Mouse (Mus musculus): ENCODE measurements at regions not wholly inside any gene's neighbourhood (a gene's known extent, or its start where the extent isn't known, plus 50 kb on each side); places are given as distances from the start of the nearest gene placed in this dataset.

DNA sequence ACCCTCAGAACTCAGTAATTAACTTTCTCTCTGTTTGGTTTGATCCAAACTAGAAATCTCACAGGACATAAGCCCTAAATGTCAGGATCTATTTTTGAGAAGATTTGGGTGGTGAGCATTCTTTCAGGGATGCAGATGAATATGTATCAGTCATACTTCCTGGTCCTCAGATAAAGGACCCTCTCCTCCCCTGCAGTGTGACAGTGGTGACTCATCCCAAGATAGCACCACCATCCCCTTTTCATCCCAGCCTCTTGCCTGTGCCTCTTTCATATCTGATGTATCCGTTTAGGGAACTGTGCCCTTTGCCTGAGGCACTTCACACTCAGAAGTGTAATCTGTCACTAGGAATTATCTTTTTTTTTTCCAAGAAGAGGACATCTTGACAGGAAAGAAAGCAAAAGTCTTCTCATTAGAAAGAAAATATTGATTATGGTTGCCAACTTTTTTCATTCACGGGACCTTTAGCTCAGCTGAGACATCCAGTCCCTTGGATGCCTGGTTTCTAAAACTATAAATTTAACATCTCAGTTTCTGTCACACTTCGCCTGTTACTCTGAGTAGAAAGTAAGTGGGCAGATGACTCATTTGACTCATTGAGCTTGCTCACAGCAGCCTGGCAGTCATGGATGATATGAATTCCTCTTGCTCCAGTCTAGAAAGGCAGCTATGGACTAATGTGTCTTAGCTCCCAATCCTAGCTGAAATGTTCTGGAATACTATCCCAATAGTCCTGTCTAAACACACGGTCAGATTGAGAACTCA, 284.1 kb upstream of the Mctp2 start:
- DNase-seq (ENCODE audit: low spot score) = no peak

- DNase-seq (ENCODE audit: low spot score) = peak; percentile 10
Measured at GRCm38 (mm10) chr7:72592110-72592509, 285.7 kb upstream of the Mctp2 start.

DNA sequence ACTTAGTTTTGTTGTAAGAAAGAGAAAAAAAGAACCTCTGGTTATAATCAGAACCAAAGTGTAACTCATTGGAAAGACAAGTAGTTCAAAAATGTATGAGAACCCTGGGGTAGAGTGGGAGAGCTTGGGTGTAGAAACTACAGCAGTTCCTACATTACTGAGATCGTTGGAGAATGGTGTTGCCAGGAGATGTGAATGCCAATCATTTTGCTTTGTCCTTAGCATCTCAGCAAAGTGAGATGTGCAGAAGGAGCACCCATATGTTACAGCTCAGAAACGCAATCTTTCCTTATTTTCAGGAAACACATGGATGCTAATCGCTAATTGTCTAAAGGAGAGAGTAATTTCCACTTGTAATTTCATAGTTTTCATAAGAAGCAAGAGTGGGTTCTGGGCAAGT, 286.2 kb upstream of the Mctp2 start:
- DNase-seq (ENCODE audit: low spot score) = peak; percentile 15

DNA sequence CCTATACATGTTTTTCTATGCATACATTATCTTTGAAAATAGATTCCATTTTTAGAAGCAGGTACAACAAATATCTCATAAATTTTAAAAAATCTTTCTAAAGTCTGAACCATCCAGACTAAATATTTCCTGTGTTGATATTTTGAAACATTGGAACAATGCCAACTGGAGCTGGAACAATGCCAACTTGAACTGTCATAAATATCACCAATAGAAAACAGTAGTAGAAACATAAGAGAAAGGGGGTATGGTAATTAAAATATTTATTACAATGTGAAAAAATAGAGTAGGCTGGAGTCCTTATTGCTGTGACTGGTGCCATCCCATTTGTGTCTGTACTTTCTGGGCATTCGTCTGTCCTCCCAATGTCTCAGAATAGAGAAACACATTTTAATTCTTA, 286.9 kb upstream of the Mctp2 start:
- DNase-seq (ENCODE audit: low spot score) = peak; percentile 15

GRCm38 (mm10) chr7:72594741-72595140, 288.3 kb upstream of the Mctp2 start:
- DNase-seq (ENCODE audit: low spot score) = no peak

GRCm38 (mm10) chr7:72596985-72597384, 290.6 kb upstream of the Mctp2 start:
- no peak for DNase-seq (ENCODE audit: low spot score)

DNA sequence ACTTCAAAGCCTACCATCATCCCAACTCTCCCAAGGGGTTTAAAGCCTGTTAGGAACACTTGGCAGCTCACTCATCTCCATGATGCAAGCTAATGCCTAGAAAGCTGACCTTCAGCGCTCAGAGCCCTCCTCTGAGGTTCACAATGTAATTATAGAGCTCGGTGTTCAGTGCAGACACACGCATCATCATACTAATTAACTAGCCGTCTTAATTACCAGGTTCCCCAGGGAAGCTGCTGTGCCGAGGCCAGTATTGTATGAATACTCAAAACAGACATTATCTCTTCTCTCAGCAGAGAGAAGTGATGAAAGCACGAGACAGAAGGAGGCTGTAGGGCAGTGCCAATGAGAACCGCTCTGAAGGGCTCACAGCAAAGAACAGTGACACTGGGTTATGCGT, 295.5 kb upstream of the Mctp2 start:
- no peak for DNase-seq (ENCODE audit: low spot score)

DNA sequence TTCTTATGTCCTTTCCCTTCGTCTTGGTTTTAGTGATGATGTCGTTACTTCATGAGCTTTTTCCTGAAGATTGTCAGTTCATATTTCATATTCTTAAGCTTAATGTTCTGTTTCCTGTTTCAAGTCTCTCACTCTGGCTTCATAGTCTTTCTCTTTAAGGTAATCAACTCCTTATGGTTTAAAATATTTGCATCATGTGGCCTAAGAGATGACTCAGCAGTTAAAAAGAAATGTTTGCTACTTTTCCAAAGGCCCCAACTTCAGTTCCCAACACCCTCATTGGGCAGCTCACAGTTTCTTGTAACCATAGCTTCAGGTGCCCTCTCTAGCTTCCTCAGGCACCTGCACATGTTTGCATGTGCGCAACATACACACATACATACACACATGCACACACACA, 303.4 kb upstream of the Mctp2 start:
- no peak for DNase-seq (ENCODE audit: low spot score)

DNA sequence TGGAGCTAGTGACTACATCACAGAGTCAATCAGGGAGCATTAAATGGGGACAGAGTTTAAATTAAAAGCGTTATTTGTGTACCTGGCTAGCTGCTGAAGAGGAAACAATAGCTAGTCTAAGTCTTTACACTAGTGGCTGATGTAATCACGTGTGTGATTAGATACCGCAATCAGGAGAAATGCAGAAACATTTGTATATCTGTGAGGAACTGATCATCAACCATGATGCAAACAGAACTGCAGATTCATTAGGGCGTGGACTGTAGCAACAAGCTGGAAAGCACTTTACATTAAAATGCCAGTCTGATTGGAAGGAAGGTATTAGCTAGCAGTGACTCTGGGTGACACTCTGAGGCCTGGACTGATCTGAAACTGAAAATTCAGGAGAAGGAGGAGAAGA, 308.8 kb upstream of the Mctp2 start:
- DNase-seq (ENCODE audit: low spot score) = no peak

DNA sequence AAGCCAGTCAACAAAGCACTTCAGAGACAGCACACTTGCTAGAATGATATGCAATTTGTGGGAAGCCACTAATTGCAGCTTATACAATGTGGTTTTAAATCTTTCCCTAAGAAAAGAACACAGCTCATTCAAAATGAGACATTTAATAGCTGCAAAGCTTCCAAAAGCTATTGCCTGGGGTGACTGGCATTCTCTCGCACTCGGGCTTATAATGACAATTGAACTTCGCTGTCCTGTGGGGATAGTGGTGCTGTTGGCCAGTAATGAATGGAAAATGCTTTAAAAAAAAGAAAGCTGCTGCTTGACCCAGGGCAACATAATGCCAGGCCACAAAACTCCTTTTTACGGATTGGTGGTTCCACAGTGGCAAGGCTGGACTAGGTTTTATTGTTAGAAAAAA, 321.0 kb upstream of the Mctp2 start:
- no peak for DNase-seq (ENCODE audit: low spot score)

DNA sequence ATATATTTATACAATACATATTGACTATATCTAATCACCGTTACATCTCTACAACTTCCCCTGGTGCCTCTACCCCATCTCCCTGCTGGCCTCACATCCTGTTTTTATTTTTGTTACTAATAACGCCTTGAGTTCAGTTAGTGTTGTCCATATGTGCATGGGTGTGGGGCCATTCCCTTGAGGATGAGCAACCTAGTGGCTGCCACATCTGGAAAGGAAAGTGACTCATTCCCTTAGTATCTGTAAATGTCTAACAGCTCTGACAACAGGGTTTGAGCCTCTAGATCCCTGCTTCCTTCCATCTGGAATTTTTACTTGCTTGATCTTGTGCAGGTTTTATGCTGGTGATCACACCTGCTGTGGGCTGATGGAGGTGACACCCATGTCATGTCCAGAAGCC, 333.2 kb upstream of the Mctp2 start:
- no peak for DNase-seq (ENCODE audit: low spot score)

GRCm38 (mm10) chr7:72675018-72675417, 368.6 kb upstream of the Mctp2 start:
- no peak for DNase-seq (ENCODE audit: low spot score)

- DNase-seq (ENCODE audit: low spot score) = no peak
Measured at GRCm38 (mm10) chr7:72685803-72686202, 379.4 kb upstream of the Mctp2 start.

- DNase-seq (ENCODE audit: low spot score) = no peak
Measured at GRCm38 (mm10) chr7:72687356-72687755, 380.9 kb upstream of the Mctp2 start.

DNA sequence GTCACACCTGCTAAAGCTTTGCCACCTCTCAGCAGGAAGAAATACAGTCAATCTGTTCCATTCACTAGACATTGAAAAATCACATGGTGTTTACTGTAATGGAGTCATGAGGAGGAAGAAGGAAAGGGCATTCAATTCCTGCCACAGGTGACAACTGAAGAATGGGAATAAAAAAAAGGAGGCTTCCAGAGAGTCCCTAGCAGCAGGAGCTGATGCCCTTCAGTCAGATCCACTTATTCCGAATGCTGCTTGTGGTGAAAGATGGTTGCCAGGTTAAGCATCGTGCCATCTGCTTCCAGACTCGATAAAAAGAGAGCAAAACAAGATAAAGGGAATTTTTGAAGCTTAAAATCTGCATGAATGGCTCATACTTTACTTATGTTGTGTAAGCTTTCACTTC, 385.0 kb upstream of the Mctp2 start:
- peak; percentile 10 for DNase-seq (ENCODE audit: low spot score)

- DNase-seq (ENCODE audit: low spot score) = peak; percentile 4
Measured at GRCm38 (mm10) chr7:72691859-72692258, 385.5 kb upstream of the Mctp2 start.

DNA sequence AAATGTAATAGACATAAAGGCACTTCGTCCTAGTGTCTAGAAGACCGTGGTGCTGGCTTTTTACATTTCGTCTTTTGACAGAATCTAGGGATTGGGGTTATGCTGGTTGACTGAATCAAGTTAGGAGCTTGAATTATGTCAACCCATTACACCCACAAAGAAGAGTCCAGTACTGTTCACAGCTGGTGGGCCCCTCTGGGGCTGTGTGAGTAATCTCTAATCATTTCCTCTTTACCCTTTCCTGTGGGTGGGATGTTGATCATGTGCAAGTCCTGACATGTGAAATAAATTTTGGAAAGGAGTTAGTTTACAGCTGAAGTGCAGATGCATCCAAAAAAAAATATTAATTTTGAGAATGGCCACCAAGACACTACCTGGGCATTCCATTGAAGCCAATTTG, 390.3 kb upstream of the Mctp2 start:
- no peak for DNase-seq (ENCODE audit: low spot score)

- no peak for DNase-seq (ENCODE audit: low spot score)
Measured at GRCm38 (mm10) chr7:72703652-72704341, 397.4 kb upstream of the Mctp2 start.

DNA sequence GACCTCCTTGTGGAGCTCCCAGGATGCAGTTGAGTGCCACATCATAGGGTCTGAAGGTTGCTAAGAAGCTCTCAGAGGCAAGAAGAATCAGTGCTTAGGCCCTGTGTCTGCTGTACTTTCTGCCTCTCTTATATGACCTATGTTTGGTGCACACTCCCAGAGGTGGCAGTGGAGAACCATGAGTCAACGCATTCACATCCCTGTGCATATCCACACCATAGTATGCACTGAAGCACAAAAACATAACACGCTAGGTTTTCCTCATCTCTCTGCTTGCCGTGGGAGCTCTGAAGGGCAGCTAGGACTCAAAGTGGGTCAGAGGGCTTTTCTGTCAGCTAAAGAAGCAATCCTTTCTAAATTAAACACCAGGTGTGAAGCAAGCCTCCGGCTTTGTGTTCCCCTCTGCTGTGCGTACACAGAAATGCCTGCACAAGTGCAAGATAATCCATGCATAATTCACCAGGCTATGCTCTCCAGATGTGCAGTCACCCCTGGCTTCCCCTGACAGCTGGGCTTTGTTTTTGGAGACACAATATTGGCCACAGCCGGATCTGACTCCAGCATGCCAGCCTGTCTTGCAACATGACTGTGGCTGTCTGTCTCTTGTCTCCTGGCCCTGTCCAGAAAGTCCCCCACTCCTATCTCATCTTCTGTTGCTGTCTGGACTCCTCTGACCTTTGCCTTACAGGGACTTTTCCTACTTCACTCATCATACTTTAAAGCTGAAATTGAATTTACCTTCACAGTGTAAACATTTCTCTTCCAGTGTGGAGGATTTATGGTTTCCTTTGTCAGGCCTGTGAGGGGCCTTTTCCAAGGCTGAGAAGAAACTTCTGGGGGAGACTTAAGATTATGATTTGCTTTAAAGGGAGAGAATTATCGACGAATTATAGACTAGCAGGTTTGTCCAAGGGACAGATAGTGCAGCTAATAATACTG, 405.1 kb upstream of the Mctp2 start:
- DNase-seq (ENCODE audit: low spot score) = no peak

DNA sequence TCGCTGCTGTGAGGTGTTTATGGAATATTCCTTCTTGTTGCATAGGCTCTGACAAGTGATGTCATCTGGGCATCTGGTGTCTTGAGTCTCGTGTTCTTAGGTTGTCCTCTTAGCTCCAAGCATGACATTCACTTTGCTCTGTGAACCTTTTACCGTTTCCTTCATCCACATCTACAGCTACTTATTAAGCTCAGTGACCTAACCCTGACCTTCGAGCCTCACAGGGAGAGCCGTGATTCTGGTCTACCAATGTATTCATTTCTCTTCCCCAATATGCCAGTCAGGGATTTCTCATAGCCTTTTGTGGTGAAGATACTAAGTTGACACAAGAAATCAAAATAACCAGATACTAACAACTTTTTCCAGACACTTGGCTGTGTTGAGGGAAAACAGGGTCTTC, 409.0 kb upstream of the Mctp2 start:
- DNase-seq (ENCODE audit: low spot score) = no peak

DNA sequence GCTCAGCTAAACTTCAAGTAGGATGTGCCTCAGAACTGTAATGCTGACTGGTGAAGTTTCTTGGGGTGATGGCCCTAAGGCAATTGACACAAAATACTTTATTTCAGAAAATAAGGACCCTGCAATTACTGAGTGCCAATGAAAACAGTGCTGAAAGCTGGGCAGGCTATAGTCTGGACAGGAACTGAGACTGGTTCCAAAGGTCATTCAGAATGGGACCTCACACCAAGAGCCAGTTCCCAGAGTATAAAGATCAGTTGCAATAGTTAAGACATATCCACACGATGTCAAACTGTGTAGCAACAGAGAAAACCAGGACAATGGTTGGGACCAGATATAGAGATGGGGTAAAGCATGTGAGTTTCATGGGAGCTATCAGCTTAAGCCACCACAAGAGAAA, 409.6 kb upstream of the Mctp2 start:
- DNase-seq (ENCODE audit: low spot score) = no peak

DNA sequence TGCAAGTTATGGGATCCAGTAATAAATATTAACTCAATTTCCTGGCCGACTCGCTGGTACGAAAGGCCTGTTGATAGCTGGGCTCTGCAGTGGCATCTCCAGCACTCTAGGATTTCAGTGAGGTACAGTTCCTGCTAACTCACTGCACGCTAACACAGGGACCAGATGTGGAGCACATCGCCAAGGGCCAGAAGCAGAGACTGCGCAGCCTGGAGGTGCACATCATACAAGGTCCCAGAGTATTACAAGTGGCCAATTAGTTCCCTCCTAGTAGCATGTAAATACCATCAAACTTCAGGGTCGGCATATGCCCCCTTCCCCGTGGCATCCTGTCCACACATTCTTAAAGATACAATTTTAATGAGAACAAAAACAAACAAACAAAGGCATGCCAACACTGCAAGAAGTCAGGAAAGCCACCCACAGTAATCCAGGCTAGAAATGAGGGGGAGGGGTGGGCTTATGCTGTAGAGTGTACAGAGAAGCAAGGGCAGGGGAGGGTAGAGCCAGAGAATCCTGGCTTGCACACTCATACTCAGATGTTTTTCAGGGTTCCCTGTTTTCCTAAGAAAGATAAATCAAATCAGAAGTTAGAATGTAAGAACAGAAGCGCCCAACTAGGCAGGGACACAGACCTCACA, 419.9 kb upstream of the Mctp2 start:
- DNase-seq (ENCODE audit: low spot score) = no peak
